Mouse (Mus musculus) forebrain, embryonic 16.5 days (tissue): ENCODE measurements around the gene Gnaq. TPM values are rescaled to one million over a fixed set of nuclear protein-coding genes. Genes with fewer than 3 reads are reported as not detected.

Experiments
- ATAC-seq: fragments of 200-750 bp; cut with Nextera tagmentation; 2 replicates; pipeline ENCODE4 v1.8.0; 2017; ENCODE audit warnings: mild to moderate bottlenecking, moderate library complexity
- H3K27ac ChIP-seq: fragments of 300-500 bp; sonication (generic); 2 replicates; pipeline ENCODE4 v1.5.1; 2014; ENCODE audit warnings: low read length, control low read depth
- H3K27me3 ChIP-seq: fragments of 300-500 bp; sonication (generic); replicated peaks from 2 replicates; pipeline ENCODE4 v1.6.1; 2014; ENCODE audit warnings: low read length; ENCODE audit not compliant: control insufficient read depth, insufficient read depth
- H3K36me3 ChIP-seq: fragments of 300-500 bp; sonication (generic); 2 replicates; pipeline ENCODE4 v1.6.1; 2014; ENCODE audit not compliant: control insufficient read depth, insufficient read depth
- H3K4me1 ChIP-seq: fragments of 300-500 bp; sonication (generic); replicated peaks from 2 replicates; pipeline ENCODE4 v1.6.1; 2014; ENCODE audit warnings: low read length; ENCODE audit not compliant: control insufficient read depth, insufficient read depth
- H3K4me2 ChIP-seq: fragments of 300-500 bp; sonication (generic); 2 replicates; pipeline ENCODE4 v1.6.1; 2014; ENCODE audit warnings: mild to moderate bottlenecking, low read length, control low read depth
- H3K4me3 ChIP-seq: fragments of 300-500 bp; sonication (generic); replicated peaks from 2 replicates; pipeline ENCODE4 v1.5.1; 2014; ENCODE audit warnings: mild to moderate bottlenecking, low read length, control low read depth
- H3K9ac ChIP-seq: fragments of 300-500 bp; sonication (generic); replicated peaks from 2 replicates; pipeline ENCODE4 v1.6.1; 2014; ENCODE audit warnings: low read depth, low read length, control low read depth
- H3K9me3 ChIP-seq: fragments of 300-500 bp; sonication (generic); 2 replicates; pipeline ENCODE4 v1.6.1; 2016; ENCODE audit warnings: low read length; ENCODE audit not compliant: control insufficient read depth
- WGBS: fragments of 180-500 bp; shearing (Covaris S2); extraction: QIAGEN DNeasy Blood & Tissue Kit; methylation state at CpG from one replicate; pipeline ENCODE4 v1.1.7; 2014; 5-methylcytosine and 5-hydroxymethylcytosine counted together
- polyA plus RNA-seq: library from polyadenylated mRNA; unstranded; fragments of >200 nt; fragmentation: Nextera tagmentation; extraction: Ambion mirVana; gene quantifications from 2 replicates; pipeline ENCODE4 v1.2.1, GENCODE M21; 2015

Gnaq gene
- polyA plus RNA-seq, 1 experiment from 2014 or later, result 122 TPM

GRCm38 (mm10) chr19:16325911-16326310 lies 193.3 kb downstream of the Gnaq start:
- 54% methylated on average over 8 of the region's 8 CpGs for WGBS
- H3K9ac ChIP-seq, result no peak overlapping the region
- no peaks in the 10 kb centered on the region for H3K36me3 ChIP-seq
- peaks cover 21% of the 10 kb centered on the region for H3K4me1 ChIP-seq
- H3K9me3 ChIP-seq, result no peaks in the 10 kb centered on the region
- H3K4me2 ChIP-seq, result no peak overlapping the region
- H3K27me3 ChIP-seq, result no peaks in the 10 kb centered on the region
- no peak overlapping the region for H3K27ac ChIP-seq
- no peak for ATAC-seq
- no peak overlapping the region for H3K4me3 ChIP-seq

GRCm38 (mm10) chr19:16327401-16328073 lies 194.9 kb downstream of the Gnaq start:
- Histone ChIP-seq H3K36me3 (no peaks in the 10 kb centered on the region), H3K4me3 (no peak overlapping the region), H3K4me1 (peaks cover 21% of the 10 kb centered on the region), H3K4me2 (no peak overlapping the region), H3K9me3 (no peaks in the 10 kb centered on the region), H3K27me3 (no peaks in the 10 kb centered on the region), H3K27ac (no peak overlapping the region), H3K9ac (no peak overlapping the region)
- ATAC-seq, result peak; percentile 31
- WGBS, result 54% methylated on average over 10 of the region's 10 CpGs

DNA sequence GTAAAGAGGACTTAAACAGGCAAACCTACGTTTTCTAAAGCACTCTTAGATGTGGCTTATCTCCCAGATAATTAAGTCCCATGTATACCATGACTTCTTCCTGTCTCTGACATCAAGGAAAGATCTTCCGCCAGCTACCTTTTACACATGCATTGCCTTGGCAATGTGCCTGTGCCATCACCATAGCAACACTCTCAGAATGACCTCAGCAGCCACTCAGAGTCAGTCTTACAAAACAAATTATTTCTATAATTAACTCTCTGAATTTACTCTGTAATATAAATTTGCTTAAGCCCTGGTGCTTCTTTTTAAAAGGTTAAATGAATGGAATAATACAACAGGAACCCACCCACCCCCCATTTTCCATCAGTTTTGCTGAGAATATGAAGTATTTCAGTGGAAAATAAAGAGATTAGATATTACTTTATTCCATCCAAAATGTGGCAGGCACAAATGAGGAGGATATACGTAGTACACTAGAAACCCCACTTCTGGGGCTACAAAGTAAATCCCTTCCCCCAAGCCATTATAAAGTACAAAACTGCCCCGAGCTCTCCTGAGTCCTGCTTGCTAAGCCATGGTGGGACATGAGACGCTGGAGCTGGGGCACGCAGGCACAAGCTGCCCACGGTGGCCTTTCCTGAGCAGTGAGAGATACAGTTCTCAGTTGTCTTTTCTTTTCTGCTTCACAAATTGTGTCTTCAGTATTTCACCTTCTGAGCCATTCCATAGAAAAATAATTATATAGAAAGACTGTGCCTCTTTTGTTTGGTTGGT lies 195.6 kb downstream of the Gnaq start:
- Histone ChIP-seq H3K4me2 (peak overlapping the region; percentile 14; the same call in 1 of the 2 replicates), H3K9ac (no peak overlapping the region), H3K4me1 (peaks cover 21% of the 10 kb centered on the region), H3K27ac (peak overlapping the region; percentile 43; the same call in 1 of the 2 replicates), H3K27me3 (no peaks in the 10 kb centered on the region), H3K36me3 (no peaks in the 10 kb centered on the region), H3K4me3 (no peak overlapping the region), H3K9me3 (no peaks in the 10 kb centered on the region)
- ATAC-seq, result peak; percentile 71
- WGBS, result 9% methylated on average over 7 of the region's 7 CpGs

GRCm38 (mm10) chr19:16329056-16329455 lies 196.4 kb downstream of the Gnaq start:
- Histone ChIP-seq H3K4me2 (no peak overlapping the region), H3K36me3 (no peaks in the 10 kb centered on the region), H3K9ac (no peak overlapping the region), H3K4me1 (peaks cover 21% of the 10 kb centered on the region), H3K27ac (no peak overlapping the region), H3K9me3 (no peaks in the 10 kb centered on the region), H3K27me3 (no peaks in the 10 kb centered on the region), H3K4me3 (no peak overlapping the region)
- no peak for ATAC-seq

GRCm38 (mm10) chr19:16329648-16330047 lies 197.0 kb downstream of the Gnaq start:
- ATAC-seq, result no peak
- Histone ChIP-seq H3K36me3 (no peaks in the 10 kb centered on the region), H3K9me3 (no peaks in the 10 kb centered on the region), H3K4me2 (no peak overlapping the region), H3K27me3 (no peaks in the 10 kb centered on the region), H3K27ac (no peak overlapping the region), H3K4me3 (no peak overlapping the region), H3K9ac (no peak overlapping the region), H3K4me1 (peaks cover 21% of the 10 kb centered on the region)
- 93% methylated on average over 6 of the region's 6 CpGs for WGBS

- Histone ChIP-seq H3K27me3 (no peaks in the 10 kb centered on the region), H3K4me1 (peaks cover 21% of the 10 kb centered on the region), H3K9ac (no peak overlapping the region), H3K9me3 (no peaks in the 10 kb centered on the region), H3K36me3 (no peaks in the 10 kb centered on the region), H3K4me3 (no peak overlapping the region), H3K27ac (no peak overlapping the region), H3K4me2 (no peak overlapping the region)
- no peak for ATAC-seq
- WGBS, result 90% methylated on average over 7 of the region's 7 CpGs
These were observed 197.5 kb downstream of the Gnaq start for GRCm38 (mm10) chr19:16330161-16330560.

DNA sequence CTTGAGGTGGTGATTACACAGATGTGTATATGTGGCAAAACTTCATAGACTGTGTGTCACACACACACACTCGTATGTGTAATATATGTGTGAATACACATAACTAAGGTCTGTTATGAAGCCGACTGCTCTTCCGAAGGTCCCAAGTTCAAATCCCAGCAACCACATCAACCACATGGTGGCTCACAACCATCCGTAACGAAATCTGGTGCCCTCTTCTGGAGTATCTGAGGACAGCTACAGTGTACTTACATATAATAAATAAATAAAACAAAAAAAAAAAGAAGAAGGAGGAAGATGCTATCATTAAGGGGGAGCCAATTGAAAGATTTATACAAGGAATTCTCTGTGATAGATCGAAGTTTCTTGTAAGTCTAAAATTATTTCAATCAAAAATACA lies 198.4 kb downstream of the Gnaq start:
- Histone ChIP-seq H3K9me3 (no peaks in the 10 kb centered on the region), H3K27me3 (no peaks in the 10 kb centered on the region), H3K4me2 (no peak overlapping the region), H3K9ac (no peak overlapping the region), H3K4me3 (no peak overlapping the region), H3K36me3 (no peaks in the 10 kb centered on the region), H3K4me1 (peaks cover 21% of the 10 kb centered on the region), H3K27ac (no peak overlapping the region)
- ATAC-seq, result no peak
- 97% methylated on average over 6 of the region's 6 CpGs for WGBS

DNA sequence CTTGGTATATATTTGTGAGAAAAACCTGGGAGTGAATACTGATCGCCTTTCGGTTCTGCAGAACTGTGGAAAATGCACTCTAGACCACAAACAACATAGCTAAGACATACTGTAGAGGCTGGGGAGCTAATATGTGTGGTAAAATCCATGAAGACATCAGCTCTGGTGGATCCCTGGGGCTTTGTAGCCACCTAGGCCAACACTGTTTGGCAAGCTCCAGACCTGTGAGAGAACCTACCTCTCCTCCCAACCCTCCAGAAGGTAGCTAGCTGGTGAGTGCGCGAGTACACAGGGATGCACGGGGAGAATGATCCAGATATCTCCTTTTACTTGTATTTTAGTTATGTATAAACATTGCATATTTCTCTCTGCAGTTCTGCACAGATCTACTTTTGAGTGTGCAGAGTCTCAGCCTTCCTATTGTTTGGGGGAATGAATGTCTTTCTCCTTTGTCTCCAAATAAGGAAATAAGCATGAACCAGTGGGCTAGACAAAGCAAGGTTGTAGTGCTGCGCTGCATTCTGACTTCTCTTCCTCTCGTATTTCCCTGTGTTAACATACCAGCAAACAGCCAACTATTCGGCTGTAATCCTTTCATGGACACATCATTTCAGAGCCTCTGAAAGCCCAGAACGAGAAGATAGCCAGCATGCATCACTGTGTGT lies 205.4 kb downstream of the Gnaq start:
- no peak overlapping the region for H3K27ac ChIP-seq
- 86% methylated on average over 9 of the region's 9 CpGs for WGBS

DNA sequence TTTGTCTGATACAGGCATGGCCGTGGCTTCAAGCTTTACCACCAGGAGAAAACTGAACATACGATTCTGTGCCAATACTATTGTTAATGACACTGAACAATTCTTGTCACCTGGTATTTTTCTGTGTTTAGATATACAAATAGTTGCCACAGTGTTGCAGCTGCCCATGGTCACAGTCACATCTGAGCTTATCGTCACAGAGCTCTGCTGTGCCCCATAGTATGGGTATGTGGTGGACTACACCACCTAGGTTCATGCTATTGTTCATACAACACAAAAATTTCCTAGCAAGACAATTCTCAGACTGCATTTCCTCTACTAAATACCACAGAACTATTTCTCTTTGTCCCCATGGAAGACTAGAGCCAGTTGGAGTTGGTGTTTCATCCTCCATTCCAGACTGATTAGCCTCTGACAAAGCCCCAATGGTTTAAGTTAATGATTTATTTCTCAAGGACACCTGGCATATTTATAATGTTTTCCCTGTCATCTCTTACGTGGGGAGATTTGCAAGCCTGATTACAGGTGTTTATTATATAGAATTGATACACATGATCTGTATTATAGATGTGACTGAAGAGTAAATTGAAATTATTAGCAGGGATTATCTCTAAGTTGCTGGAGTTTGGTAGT lies 207.4 kb downstream of the Gnaq start:
- no peak overlapping the region for H3K4me2 ChIP-seq

More for the DNA sequence above, 205.4 kb downstream of the Gnaq start:
- Histone ChIP-seq H3K4me2 (no peak overlapping the region), H3K4me1 (no peaks in the 10 kb centered on the region), H3K9me3 (no peaks in the 10 kb centered on the region), H3K9ac (no peak overlapping the region), H3K27me3 (no peaks in the 10 kb centered on the region), H3K4me3 (no peak overlapping the region), H3K36me3 (no peaks in the 10 kb centered on the region; the same call in 1 of the 2 replicates)
- ATAC-seq, result peak; percentile 36; the same call in 1 of the 2 replicates

More for the DNA sequence above, 207.4 kb downstream of the Gnaq start:
- H3K36me3 ChIP-seq, result no peaks in the 10 kb centered on the region; the same call in 1 of the 2 replicates
- no peak overlapping the region for H3K4me3 ChIP-seq
- no peak for ATAC-seq
- WGBS, result 84% methylated on average over 4 of the region's 4 CpGs
- H3K4me1 ChIP-seq, result no peaks in the 10 kb centered on the region
- H3K9ac ChIP-seq, result no peak overlapping the region
- H3K27me3 ChIP-seq, result no peaks in the 10 kb centered on the region
- H3K9me3 ChIP-seq, result no peaks in the 10 kb centered on the region
- no peak overlapping the region for H3K27ac ChIP-seq
